Mouse (Mus musculus) common myeloid progenitor, adult 5-6 weeks (primary cell): ENCODE data around the gene Ubox5. TPM values are rescaled to one million over a fixed set of nuclear protein-coding genes. Genes with fewer than 3 reads are reported as not detected.
A peak's percentile ranks its signal among the peaks of the same experiment; 100 is the strongest.
"Not testable (repeated sequence)": the region's sequence is repeated elsewhere in the genome, so short reads cannot be mapped to it uniquely, and the experiment has no call there.

Experiments
- ATAC-seq: replicated peaks from 2 replicates; pipeline ENCODE4 v1.8.0; 2016; ENCODE audit warnings: low read depth, mild to moderate bottlenecking, moderate TSS enrichment, inconsistent platforms; ENCODE audit not compliant: poor library complexity, severe bottlenecking
- total RNA-seq: library from RNA; stranded (forward); fragments of 200-1000, 187-1606 nt; gene quantifications from 2 replicates; pipeline ENCODE4 v1.2.3, GENCODE M21; 2017

Ubox5 gene
- 6.3 and 7.3 TPM in 2 replicates for total RNA-seq

- ATAC-seq = peak; percentile 86
Measured at GRCm38 (mm10) chr2:130629839-130630203, at the start of gene Ubox5, which contains the start of gene Fastkd5. Gene Ubox5 (minus strand): TSS chr2:130630038. Gene Fastkd5 (minus strand): TSS chr2:130630027.

- no peak for ATAC-seq
Measured at GRCm38 (mm10) chr2:130679154-130679553, 49.3 kb upstream of the Ubox5 start.

GRCm38 (mm10) chr2:130677211-130677610, 47.4 kb upstream of the Ubox5 start:
- no peak for ATAC-seq

DNA sequence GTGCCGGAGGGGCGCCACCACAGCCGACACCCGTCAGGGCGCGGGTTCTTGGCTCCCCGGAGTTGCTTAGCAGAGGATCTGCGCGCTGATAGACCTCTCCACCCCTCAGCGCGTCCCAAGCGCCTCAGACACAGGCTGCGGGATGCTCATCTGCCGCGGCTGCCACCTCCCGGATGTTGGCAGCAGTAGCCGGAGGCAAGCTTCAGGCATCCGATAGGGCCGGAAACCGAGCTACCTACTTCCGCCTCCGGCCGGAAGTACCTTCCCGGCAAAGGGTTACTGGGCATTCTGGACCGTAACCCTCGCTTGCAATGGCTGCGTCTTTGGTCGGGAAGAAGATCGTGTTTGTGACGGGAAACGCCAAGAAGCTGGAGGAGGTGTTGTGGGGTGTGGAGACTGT, 37.7 kb upstream of the Ubox5 start, which contains the start of gene Itpa:
Itpa (plus strand) TSS at position 52 of the 400 bp plus-strand sequence.
- peak; percentile 76 for ATAC-seq

GRCm38 (mm10) chr2:130664102-130664701, 34.4 kb upstream of the Ubox5 start, which contains the start of gene Ddrgk1:
Gene Ddrgk1 (minus strand): TSS chr2:130664659.
- peak; percentile 84 for ATAC-seq

DNA sequence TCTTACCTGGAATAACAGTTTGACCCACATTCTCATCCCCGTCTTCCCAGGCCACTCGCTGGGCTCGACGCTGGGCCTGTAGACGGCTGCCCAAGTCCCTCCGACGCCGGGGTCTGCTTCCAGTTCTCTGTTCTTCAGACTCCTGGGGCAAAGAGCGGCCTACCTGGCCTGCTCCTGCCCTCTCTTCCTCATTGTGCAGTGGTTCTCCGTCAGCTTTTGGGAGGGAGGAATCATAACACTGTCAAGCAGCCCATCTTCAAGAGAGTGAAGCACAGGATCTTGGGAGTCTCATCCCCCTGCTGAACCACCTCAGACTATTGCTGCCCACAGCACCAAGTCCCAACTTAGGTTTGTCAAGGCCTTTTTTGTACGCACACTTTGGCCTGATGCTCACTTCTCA, 33.5 kb upstream of the Ubox5 start:
- ATAC-seq = no peak

DNA sequence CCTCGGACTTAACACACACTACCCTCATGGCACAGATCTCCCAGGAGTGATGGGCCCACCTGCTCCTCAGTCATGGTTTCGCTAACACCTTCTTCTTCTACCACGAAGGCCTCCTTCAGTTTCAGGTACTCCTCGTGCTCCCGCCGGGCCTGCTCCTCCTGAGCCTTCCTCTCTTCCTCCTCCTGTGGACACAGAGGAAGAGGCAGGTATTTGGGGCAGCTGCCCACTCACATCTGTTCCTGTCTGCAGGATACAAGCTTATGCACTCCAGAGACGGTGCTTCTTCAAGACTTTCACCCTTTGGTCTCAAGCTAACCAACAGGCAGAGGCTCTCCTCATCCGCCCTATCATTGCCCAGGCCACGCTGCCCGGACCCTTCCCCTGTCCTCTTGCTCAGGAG, 28.7 kb upstream of the Ubox5 start:
- ATAC-seq = no peak

DNA sequence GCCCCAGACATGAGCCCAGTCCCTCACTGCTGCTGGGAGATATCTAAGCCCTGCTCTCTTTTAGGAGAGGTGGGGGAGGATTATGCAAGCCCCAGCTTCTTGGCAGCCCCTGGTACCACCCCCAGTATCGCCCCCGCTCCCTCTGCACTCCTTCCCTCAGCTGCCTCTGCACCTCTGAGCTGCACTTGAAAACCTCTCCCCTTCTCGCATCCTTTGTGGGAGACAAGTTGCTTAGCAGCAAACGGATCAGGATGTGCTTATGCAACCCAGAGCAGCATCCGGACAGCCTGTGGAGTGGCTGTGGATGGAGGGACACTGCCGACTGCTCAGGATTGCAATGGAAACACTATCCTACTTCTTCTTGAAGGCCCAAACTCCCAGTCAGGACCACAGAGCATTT, 27.7 kb upstream of the Ubox5 start:
- no peak for ATAC-seq

DNA sequence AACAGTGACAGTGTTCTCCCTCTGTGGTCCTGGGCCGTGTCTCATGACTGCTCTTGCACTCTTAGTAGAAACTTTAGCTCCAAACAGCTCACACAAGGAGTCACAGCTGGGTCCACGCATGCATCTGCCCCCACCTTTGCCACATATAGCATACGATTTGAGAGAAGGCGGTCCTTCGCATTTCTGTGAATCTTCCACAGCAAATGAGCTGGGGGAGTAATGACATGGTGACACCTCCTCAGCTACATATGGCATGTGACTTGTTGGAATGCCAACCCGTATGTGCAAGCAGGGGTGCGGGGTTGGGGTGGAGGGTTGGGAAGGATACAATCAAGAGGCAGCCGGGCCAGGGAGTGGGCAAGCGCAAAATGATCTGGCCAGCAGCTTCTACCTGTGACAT, 26.7 kb upstream of the Ubox5 start:
- ATAC-seq = no peak

DNA sequence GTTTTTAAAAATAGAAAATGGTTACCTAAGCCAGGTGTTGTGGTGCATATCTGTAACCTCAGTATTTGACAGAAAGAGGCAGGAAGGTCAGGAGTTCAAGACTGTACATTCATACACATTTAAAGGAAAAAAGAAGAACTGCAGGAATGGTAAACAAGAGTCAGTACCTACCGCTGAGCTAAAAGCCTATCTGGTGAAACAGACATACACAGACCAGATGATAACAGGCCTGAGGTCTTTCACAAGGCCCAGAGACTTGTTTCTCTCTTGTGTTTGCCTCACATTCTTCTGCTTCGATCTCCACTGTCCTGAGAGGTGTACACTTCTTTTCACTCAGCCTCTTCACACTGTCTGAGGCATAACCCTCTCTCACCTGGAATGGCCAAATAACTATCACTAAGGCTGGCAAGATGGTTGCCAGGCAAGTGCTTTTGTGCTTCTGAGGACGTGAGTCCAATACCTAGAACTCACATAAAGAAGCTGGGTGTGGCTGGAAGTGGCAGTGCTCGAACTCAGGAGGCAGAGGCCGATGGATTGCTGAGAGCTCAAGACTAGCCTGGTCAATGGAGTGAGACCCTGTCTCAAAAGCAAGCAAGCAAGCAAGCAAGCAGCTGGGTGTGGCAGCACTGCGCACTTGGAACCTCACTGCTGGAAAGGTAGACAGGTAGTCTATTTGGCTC, 26.0 kb upstream of the Ubox5 start:
- ATAC-seq = no peak; the same call in 1 of the 2 replicates

- ATAC-seq = no peak
Measured at GRCm38 (mm10) chr2:130653760-130654159, 23.9 kb upstream of the Ubox5 start.

GRCm38 (mm10) chr2:130653303-130653702, 23.5 kb upstream of the Ubox5 start:
- no peak for ATAC-seq

DNA sequence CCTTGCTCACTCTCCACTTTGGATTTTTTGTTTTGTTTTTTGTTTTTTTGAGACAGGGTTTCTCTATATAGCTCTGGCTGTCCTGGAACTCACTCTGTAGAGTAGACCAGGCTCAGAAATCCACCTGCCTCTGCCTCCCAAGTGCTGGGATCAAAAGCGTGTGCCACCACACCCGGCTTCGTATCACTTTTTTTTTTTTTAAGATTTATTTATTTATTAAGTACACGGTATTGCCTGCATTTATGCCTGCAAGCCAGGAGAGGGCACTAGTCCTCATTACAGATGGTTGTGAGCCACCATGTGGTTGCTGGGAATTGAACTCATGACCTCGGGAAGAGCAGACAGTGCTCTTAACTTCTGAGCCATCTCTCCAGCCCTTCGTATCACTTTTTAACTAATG, 19.2 kb upstream of the Ubox5 start:
- ATAC-seq = not testable (repeated sequence)

GRCm38 (mm10) chr2:130645198-130645597, 15.4 kb upstream of the Ubox5 start:
- no peak for ATAC-seq

- peak; percentile 86 for ATAC-seq
Measured at GRCm38 (mm10) chr2:130642684-130643369, 13.0 kb upstream of the Ubox5 start, which contains the start of gene Lzts3. Gene Lzts3 (minus strand): TSS chr2:130642803.

- ATAC-seq = no peak
Measured at GRCm38 (mm10) chr2:130642197-130642660, 12.4 kb upstream of the Ubox5 start.

DNA sequence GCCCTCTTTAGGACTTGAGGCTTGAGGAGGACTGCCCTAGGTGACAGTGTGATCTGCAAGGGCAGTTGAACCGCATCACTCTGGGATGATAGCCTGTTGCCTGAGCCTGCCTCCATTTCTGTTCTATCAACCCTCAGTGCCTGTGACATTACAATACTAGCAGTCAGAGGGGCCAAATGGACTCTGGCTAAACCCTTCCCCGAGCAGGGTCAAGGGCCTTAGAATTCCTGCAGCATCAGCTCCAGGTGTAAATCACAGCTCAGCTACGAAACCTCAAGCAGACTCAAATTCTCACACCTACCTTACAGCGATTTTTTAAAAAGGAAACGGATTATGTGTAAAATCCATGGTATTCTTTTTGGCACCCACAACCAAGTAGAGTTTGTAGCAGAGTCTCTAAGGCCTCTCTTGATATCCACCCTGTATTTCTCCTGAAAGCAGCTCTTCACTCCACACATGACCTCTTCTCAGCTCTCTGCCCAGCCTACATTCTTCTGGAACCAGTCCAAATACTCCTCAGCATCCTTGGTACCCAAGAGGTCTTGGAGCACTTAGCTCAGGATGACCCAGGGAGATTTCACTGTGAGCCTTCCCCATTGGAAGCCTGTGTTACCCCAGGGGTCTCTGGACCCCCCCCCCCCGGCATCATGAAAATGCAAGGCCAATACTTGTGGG, 11.7 kb upstream of the Ubox5 start:
- ATAC-seq = no peak

- no peak for ATAC-seq
Measured at GRCm38 (mm10) chr2:130639276-130639675, 9.4 kb upstream of the Ubox5 start.

- no peak for ATAC-seq
Measured at GRCm38 (mm10) chr2:130638101-130638611, 8.3 kb upstream of the Ubox5 start.

GRCm38 (mm10) chr2:130635847-130636246, 6.0 kb upstream of the Ubox5 start:
- ATAC-seq = peak; percentile 70
